Mouse (Mus musculus): Measurements from ENCODE around the gene Aup1.

Aup1 gene

GRCm38 (mm10) chr6:83070311-83071219 lies 16.2 kb downstream of the Aup1 start:
- DNase-seq: no peak

- no peak for DNase-seq
Measured at GRCm38 (mm10) chr6:83071220-83071619, 16.9 kb downstream of the Aup1 start.

- DNase-seq: no peak
Measured at GRCm38 (mm10) chr6:83074979-83075378, 20.7 kb downstream of the Aup1 start.

- no peak for DNase-seq
Measured at GRCm38 (mm10) chr6:83077630-83078323, 23.5 kb downstream of the Aup1 start, which contains the start of gene Pcgf1. Gene Pcgf1, plus strand, starts transcription at chr6:83077869.

GRCm38 (mm10) chr6:83078324-83078858 lies 24.1 kb downstream of the Aup1 start:
- peak; percentile 98 to 100 for DNase-seq

- no peak for DNase-seq
Measured at GRCm38 (mm10) chr6:83080210-83080609, 25.9 kb downstream of the Aup1 start.

- DNase-seq: no peak
Measured at GRCm38 (mm10) chr6:83083497-83083896, 29.2 kb downstream of the Aup1 start.

- DNase-seq: no peak
Measured at GRCm38 (mm10) chr6:83084477-83084876, 30.2 kb downstream of the Aup1 start.

GRCm38 (mm10) chr6:83086121-83087035 lies 32.1 kb downstream of the Aup1 start, which contains the start of gene Lbx2:
Gene Lbx2, plus strand, starts transcription at chr6:83086367.
- DNase-seq: no peak

- DNase-seq: no peak
Measured at GRCm38 (mm10) chr6:83087205-83087925, 33.0 kb downstream of the Aup1 start.

GRCm38 (mm10) chr6:83087926-83088260 lies 33.6 kb downstream of the Aup1 start:
- DNase-seq: no peak

- DNase-seq: no peak
Measured at GRCm38 (mm10) chr6:83092416-83093127, 38.3 kb downstream of the Aup1 start.

- no peak for DNase-seq
Measured at GRCm38 (mm10) chr6:83095968-83096367, 41.6 kb downstream of the Aup1 start.

- DNase-seq: no peak
Measured at GRCm38 (mm10) chr6:83098411-83098810, 44.1 kb downstream of the Aup1 start.

- DNase-seq: peak; percentile 84 to 87
Measured at GRCm38 (mm10) chr6:83101316-83101687, 47.0 kb downstream of the Aup1 start, which contains the start of the genes Ccdc142 and Gm42688. Gene Ccdc142, plus strand, starts transcription at chr6:83101601. Gene Gm42688, plus strand, starts transcription at chr6:83101617.

- DNase-seq: peak; percentile 61 to 74
Measured at GRCm38 (mm10) chr6:83101688-83102556, 47.6 kb downstream of the Aup1 start.

- DNase-seq: no peak
Measured at GRCm38 (mm10) chr6:83103130-83103650, 48.9 kb downstream of the Aup1 start.

- DNase-seq: no peak
Measured at GRCm38 (mm10) chr6:83104158-83104557, 49.8 kb downstream of the Aup1 start.

All from spleen, adult 18-20 months (tissue).